Mouse (Mus musculus) heart, adult 11 months (tissue): ENCODE measurements around the gene S1pr4.

Experiments
- DNase-seq: peaks from one replicate; pipeline ENCODE4 v3.0.0; 2022

The S1pr4 gene

DNA sequence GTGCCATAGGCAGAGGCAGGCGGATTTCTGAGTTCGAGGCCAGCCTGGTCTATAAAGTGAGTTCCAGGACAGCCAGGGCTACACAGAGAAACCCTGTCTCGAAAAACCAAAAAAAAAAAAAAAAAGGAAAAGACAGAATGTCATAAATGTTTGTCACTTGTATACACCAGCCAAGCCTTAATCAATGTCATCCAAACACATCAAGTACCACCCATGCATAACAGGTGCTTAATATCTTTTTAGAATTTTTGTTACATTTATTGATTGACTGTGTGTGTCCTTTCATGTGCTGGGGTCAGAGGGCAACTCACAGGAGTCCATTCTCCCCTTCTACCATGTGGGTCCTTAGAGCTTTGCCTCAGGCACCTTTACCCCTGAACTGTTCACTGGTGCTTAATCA is at the start of gene S1pr4:
TSS of gene S1pr4 (minus strand) at position 101 of the 400 bp plus-strand sequence.
- no peak for DNase-seq

DNA sequence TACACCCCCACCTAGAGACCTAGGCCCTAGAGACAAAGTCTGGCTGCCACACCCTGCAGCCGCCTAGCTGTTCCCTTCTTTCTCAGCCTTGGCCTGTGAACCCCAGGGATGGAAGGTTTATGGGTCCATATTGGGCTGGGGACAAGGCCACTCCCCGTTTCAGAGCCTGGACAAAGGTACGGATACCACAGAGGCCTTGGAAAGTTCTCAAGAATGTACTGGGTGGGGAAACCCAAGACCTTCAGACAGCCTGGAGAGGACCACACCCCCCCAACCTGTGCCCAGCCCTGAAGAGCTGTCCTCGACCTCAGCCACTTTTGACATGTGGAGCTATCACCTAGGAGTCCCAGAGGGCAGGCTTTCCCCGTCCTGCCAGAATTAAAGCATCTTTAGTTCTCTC is 49.0 kb upstream of the S1pr4 start:
- DNase-seq, result no peak

DNA sequence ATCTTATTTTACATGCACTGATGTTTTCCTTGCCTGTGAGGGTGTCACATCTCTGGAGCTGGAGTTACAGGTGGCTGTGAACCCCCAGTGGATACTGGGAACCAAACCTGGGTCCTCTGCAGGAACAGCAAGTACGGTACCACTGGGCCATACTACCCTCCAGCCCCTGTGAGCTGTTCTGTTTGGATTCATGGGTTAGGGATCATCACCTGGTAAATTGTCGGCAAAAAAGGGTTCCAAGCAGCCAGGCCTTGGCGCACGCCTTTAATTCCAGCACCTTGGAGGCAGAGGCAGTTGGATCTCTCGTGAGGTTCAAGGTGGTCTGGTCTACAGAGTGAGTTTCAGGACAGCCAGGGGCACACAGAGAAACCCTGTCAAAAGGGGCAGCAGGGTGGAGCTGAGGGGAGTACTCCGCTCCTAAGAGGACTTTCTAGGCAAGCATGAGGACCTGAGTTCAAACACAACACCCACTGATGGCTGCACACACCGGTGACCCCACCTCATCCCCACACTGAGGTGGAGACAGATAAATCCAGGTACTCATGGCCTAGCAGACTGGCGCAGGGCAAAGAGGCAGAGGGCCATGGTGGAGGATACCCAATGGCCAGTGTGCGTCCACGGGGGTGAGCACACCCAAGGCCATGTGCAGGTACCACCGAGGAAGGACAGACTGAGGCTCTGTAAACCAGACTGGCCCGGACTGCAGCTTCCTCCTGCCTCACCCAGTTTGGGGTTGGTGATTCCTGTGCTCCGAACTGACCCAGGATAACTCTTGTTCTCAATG is 47.0 kb upstream of the S1pr4 start:
- no peak for DNase-seq

DNA sequence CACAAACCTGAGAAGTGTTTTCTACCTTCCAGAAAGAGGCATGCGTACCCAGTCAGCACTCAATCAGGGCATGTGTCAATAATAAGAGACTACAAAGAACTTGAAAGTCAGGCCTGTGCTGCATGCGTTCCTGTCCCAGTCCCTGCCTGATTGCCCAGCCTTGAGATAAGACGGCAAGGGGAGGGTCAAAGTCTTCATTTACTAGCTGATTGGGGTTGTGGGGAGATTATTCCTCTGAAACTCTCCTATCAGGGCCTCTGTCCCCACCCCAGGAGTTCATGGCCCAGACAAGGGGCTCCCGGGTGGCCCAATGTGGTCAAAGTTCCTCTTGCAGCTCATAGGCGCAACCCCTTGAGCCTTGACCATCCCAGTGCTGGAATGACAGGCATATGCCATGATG is 46.4 kb upstream of the S1pr4 start:
- no peak for DNase-seq

DNA sequence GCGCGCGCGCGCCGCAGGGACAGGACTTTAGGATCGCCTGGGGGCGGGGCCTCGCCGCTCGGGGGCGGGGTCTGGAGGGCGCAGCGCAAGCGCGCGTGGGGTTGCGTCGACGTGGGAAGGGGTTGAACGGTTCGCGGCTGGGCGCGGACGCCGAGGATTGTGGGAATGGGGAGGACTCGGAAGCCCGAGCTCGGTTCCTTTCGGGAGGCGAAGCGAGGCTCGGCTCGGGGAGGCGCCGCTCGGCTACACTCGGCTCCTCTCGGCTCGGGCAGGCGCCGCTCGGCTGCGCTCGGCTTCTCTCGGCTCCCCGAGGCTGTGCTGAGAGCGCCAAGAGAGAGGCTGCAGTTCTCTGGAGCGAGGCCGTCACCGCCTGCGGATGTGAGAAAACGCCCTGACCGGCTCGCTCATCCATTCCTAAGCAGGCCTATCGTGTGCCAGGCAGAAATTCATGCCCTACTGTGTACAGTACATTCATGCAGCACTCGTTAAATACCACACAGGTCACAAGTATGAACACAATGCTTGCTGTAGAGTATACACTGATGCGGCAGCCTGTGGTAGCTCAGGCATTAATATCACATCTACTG is 45.3 kb upstream of the S1pr4 start, which contains the start of gene Gna11:
TSS of gene Gna11 (minus strand) at position 30 of the 587 bp plus-strand sequence.
- DNase-seq, result peak; percentile 100

DNA sequence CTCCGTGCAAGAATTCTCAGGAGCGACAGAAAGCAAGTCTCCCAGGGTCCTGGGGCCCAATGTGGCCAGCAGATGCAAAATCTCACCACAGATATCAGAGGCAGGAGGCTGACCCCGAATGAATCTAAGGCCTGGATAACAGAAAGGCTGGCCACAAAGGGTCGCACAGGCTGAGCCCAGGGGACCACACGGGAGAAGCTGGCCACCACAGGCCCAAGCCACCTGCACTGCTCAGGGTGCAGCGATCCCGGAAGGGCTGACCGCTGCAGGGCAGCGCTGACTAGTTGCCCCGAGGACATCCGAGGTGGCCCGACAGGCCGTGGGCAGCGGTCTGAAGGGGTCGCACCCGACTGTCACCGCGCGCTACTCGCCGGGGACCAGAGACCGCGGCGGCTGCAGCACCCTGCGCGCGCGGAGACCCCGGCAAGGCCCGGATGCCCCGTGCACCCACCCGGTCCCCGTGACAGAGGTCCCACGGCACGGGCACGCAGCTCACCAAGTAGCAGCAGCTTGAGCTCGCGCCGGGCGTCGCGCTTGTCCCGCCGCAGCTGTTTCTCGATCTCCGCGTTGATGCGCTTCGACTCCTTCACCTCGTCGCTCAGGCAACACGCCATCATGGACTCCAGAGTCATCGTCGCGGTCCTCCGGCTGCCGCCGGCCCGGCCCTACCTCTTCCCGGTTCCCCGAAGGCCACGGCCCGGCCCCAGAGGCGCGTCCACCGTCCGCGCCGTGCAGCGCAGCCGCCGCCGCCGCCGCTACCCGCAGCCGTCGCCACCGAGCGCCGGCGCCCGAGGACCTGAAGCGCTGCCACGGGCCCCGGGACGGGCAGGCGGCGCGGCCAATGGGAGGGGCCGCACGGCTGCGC is 44.6 kb upstream of the S1pr4 start:
- no peak for DNase-seq

DNA sequence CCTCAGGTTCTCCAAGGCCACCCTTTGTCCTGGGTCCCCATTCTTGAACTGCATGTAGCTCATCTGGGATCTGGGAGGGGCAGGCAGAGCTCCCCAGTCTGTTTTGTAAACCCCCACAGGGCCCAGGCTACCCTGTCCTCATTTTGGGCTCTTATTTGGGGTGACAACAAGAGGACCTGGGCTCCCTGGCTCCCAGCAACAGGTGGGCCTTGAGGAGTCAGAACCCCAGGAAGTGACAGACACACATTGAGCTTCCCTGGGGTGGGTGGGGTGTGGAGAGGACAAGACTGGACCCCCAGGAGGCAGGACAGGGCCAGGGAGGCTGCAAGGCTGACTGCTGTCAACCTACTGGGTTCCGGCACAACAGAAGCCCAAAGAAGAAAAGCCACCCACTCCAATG is 43.7 kb upstream of the S1pr4 start:
- no peak for DNase-seq

DNA sequence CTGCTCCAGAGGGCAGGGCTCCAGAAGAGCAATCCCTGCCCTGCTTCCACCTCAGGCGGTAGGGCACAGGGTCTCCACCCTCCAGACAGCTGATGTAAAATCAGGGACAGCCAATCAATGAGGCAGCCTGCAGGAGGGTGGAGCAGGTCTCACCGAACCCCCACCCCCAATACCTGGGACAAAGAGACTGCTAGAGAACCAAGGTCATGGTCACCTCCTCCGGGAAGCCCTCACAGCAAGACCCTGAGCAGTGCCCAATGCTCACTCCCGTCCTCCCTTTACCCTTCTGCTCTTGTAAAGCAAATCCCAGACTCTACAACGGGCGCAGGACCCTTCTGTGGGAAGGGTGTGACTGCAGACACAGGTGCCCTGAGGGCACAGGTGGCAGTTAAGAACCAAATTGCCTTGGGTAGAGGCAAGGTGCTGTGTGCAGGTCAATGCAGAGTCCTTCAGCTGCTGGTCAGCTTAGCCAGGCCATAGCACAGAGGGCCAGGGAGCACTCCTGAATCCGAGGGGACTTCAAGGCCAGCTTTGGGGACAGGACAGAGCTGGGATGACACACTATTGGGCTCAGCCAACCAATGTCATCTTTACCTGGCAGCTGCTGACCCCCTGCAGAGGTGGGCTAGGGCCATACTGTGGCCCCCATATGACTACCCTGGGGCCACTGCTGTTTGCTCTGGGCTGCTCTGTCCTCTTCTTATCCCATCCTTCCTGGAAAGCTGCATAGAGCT is 43.0 kb upstream of the S1pr4 start:
- peak; percentile 92 for DNase-seq

DNA sequence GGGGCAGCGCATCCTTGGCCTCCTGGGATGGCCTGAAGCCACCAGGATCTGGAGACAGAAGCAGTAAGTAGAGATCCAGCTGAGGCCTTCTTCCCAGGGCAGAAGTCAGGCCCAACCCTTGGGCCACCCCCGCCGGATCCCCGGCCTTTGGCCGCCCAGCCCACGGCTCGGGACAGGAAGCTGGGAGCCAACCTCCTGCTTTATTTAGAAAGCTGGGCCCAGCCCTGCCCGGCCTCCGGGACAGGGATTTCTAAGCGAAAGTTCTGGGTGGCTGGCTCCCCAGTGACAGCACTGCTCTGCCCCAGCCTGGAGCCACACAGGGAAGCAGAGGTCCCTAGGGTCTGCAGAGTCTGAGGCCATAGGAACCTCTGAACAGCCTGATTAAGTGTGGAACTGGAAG is 41.9 kb upstream of the S1pr4 start:
- peak; percentile 99 for DNase-seq

DNA sequence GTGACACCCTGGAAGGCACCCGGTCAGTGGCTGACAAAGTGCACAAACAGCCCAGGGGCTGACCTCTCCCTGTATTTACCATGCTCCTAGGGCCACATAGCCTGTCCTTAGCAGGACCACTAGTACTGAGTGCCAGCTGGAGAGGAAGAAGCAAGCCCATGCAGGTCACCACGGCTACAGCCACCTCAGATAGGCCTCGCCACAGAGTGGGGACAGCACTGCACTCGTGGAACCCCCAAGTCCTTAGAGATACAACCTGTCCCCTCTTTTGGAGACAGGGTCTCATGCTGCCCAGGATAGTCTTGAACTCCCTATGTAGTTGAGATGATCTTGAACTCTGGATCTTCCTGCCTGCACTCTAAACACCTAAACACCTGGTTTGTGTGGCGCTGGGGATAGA is 41.4 kb upstream of the S1pr4 start:
- peak; percentile 94 for DNase-seq

DNA sequence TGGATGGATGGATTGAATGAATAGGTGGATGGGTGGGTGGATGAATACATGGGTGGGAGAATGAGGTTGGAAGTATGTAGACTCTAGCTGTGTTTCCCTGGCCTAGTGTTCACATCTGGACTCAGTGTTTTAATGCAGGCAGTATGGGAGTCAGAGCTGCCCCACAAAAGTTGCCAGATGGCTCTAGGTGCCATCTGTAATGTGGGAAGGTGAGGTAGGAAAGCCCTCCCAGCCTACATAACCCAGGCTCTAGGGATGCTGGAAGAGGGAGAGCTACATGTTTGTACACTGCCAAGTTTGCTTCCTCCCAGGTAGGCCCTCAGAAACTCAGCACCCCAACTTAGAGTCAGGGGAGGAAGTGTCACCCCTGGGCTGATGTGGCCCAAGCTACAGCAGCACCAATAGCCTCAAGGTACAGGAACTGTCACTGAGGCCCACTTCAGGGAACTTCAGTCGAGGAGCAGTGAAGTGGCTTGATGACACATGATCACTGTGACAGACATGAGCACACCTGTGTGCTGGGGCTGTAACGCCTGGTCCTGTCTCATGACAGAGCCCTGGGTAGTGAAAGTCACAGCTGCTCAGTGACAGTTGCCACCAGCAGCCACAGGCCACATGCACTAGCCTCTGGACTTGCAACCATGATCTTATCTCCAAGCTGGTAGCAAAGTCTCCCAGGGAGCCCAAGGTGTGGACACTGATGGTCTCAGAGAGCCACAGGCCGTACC is 38.6 kb upstream of the S1pr4 start:
- no peak for DNase-seq

DNA sequence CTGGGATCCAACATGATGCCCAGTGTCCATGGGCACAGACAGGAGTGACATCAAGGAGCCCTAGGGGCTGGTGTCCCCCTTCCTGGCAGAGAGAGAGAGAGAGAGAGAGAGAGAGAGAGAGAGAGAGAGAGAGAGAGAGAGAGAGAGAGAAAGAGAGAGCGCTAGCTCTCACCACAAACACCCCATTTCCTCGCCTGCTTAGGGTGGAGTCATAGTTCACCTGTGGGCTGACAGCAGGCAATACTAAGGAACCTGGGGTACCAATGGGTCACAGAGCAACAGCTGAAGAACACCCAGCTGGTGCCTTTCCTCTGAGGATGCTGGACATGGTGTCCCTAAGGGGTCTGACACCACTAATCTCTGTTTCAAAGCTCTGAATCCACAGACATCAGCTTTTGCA is 37.5 kb upstream of the S1pr4 start:
- DNase-seq, result no peak

DNA sequence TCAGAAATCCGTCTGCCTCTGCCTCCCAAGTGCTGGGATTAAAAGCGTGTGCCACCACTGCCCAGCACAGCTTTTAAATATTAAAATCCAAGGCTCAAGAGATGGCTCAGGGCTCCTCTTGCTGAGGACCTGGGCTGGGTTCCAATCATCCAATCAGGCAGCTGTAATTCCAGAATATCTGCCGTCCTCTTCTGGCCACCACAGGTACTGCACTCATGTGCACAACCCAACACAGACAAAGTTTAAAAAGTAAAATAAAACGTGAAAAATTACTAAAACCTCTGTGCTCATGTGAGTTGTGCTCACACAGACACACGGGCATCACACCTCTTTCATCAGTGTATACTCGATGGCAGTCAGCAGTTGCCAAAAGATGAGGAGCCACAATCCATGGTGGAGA is 36.8 kb upstream of the S1pr4 start:
- DNase-seq, result no peak

DNA sequence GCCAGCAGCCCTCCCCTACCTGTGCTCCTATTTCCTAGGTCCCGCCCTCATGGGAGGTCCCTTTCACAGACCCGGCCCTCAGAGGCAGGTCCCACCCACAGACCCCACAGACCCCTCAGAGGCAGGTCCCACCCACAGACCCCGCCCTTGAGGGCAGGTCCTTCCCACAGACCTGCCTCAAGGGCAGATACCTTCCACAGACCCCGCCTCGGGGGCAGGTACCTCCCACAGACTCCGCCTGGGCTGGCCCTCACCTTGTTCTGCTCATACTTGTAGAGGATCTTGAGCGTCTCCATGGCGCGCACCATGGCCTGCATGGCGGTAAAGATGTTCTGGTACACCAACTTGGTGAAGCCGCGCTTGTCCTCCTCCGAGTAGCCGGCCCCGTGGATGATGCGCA is 34.9 kb upstream of the S1pr4 start:
- DNase-seq, result no peak

DNA sequence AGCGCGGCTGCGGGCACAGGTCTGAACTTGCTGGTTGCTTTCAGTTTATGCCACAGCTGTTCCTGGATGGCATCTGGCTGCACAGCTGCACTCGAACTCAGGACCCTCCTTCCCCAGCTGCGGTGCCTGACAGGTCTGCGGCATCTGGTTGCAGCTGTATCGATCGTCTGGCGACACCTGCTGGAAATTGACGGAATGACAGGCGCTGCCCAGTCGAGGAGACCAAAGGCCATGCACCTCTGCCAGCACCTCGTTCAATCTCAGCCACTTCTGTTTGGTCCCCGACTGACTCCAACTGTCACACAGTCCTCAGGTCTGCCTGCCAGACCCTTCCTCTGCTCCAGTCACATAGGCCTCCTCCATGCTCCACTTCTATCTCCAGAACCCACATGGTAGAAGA is 26.8 kb upstream of the S1pr4 start:
- DNase-seq, result peak; percentile 97

DNA sequence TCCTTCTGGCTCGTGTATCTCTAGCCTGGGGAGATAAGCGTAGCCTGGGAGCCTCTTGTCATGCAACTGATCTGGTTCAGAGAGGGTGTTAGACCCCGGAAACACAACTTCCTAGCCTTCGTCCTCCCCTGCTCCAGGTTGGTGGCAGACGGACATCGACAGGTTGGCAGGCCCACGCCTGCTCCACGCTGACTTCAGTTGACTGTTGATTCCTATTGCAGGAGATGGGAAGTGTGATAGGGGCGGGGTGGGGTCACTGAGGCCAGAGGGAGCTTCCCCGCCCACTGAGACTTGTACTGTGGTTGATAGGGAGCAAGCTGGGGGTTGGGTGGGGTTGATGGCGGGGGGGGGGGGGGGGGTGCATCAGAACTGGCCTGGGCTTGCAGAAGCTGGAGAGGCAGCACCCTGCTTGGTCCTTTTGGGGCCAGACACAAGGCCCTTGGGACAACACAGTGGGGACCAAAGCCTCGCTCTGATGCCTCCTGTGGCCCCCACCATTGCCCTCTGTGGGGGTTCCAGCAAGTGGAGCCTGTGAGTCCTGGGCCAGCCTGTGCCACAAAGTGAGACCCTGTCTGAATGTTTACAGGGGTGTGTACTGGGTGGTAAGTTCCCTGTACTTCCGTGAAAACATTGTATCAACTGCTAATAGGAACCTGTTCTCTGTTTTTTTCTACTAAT is 25.2 kb upstream of the S1pr4 start:
- peak; percentile 91 for DNase-seq

DNA sequence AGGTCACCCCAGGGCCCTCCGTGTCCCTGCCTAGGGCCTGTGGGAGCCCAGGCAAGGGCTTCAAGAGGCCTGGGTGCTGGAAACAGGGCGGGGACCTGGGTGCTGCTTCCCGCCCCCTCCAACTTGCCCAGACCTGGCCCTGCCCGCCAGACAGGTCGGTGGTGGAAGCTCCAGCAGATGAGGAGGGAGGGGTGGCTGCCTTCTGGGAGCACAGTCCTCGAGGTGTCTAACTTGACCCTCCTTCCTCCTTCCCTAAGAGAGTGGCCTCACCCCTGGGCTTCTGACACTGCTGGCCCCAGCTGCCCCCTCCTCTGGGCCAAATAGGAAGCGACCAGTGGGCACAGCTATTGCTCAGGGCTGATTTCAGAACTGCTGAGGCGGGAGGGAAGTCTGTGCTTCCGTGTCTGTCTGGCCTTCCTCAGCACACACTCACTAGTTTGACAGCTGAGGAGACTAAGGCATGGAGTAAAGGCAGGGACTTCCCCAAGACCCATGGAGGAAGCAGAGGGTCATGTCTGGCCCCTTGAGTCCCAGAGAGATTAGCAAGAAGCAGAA is 24.2 kb upstream of the S1pr4 start, which contains the start of gene Gna15:
TSS of gene Gna15 (minus strand) at position 175 of the 555 bp plus-strand sequence.
- DNase-seq, result peak; percentile 98

DNA sequence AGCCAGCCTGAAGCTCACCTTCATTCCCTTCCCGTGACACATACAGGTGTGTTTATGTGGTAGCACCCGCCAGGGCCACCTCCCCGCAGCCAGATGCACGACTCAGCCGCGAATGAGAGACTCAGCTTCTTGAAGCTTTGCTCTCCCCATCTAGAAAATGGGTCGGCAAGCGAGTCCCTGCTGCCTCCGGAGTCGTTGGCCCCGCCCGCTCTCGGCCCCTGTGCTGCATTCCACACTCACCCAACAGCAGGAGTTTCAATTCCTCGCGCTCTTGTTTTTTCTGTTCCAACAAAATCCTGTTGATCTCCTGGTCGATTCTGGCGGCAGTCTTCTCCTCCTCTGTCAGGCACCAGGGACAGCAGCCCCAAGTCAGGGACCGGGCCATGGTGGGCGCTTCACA is 23.6 kb upstream of the S1pr4 start:
- no peak for DNase-seq

DNA sequence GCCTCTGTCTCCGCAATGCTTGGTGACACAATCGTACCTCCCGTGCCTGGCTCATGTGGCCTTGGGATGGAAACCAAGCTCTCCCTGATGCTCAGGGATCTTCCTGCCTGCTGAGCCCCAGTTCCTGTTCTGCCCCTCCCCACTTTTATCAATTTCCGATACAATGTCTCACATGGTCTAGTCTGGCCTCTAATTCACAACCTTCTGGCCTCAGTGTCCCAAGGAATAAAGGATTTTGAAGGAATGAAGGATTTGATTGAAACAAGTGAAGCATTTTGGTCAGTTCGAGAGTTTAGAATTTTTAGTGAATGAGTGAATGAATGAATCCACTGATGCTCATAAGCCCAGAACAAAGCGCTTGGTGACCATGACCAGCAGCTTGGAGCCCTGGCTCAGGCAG is 23.2 kb upstream of the S1pr4 start:
- no peak for DNase-seq

DNA sequence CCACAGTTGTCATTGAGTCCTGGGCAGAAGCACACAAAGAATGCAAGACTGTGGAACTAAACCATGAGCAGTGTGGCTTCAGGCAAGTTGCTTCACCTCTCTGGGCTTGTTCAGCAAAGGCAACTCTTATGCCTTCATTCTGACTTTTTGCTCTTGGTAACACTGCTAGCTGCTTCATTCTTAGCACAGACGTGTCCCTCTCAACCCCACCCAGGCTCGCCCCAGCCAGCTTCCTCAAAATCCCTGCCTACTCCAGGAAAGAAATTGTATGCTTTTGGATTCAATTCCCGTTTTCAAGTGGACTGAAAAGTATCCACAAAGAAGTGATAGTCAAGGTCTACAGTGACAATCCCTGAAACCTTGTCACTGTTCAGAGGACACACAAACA is 20.0 kb upstream of the S1pr4 start:
- DNase-seq, result peak; percentile 92

DNA sequence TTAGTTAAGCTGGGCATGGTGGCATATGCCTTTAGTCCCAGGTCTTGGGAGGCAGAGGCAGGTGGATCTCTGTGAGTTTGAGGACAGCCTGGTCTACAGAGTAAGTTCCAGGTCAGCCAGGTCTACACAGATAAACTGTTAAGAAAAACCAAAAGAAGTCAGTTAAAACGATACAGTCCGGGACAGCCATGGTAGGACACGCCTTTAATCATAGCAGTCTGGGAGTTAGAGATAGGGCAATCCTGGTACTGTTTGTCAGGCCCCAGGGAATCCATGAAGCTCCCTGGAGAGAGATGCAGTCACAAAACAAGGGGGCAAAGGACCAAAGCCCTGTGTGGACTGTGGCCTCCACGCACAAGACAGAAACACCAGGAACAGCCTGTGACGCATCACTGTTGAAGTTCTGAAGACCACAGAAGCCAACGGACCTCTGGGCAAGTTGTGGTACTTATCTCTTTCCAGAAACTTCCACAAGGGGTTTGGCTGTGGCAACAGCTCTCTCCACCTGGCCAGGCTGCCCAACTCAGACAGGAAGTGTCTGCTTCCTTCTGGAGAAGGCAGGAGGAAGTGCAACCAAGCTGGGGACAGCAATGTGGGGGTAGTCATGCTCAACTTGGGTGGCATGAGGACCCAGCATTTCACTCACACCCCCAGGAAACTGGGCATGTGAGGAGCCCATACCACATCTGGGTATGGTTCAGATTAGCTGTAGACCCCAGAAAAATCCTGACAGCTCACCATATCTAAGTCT is 19.5 kb upstream of the S1pr4 start:
- peak; percentile 97 for DNase-seq
